Mouse (Mus musculus) cortical plate, adult 2 months (tissue): ENCODE results near the gene Ntn5.

Experiments used
- CTCF ChIP-seq: fragments of 200-500 bp; IDR thresholded peaks from 2 replicates; pipeline ENCODE4 v1.5.1; 2011; ENCODE audit warnings: mild to moderate bottlenecking, control low read depth, low read length; ENCODE audit not compliant: insufficient read depth; ENCODE audit errors: extremely low read depth
- POLR2A ChIP-seq: fragments of 200-500 bp; IDR thresholded peaks from 2 replicates; pipeline ENCODE4 v1.6.1; 2011; ENCODE audit warnings: mild to moderate bottlenecking, low read length, control low read depth; ENCODE audit not compliant: insufficient read depth; ENCODE audit errors: extremely low read depth

GRCm38 (mm10) chr7:45714630-45715089, 30.8 kb downstream of the Ntn5 start:
- TF ChIP-seq CTCF (no peak), POLR2A (no peak)
